8 mouse cellular contexts compared by ENCODE assay signal in genomic region chr17:32188863-32189636, GRCm38 (mm10). TPM values are rescaled to one million over a fixed set of nuclear protein-coding genes. Genes with fewer than 3 reads are reported as not detected.
A peak's percentile ranks its signal among the peaks of the same experiment; 100 is the strongest.
DNase-seq lines count a peak whose midpoint lies in the region; ATAC-seq and TF ChIP-seq lines count a peak whose summit lies in the region.

Gene Ephx3, minus strand, starts transcription at chr17:32189549.

- no peak for TF ChIP-seq CTCF in small intestine, adult 2 months (IDR thresholded peaks at IDR 0.05; ENCODE audit: extremely low read depth, insufficient read length, insufficient replicate concordance, low read depth, low read length)

- peak within 1 kb of the TSS; percentile 63 for H3K9ac ChIP-seq in hindbrain, embryonic 13.5 days

- WGBS in hindbrain, embryonic 13.5 days: 6% methylated on average over 42 of the region's 42 CpGs
- WGBS in small intestine, adult 2 months: 12% methylated on average over 42 of the region's 42 CpGs

- peak; percentile 80; the same call in 1 of the 2 replicates for ATAC-seq in frontal cortex, adult (ENCODE audit: low TSS enrichment)
- ATAC-seq in hindbrain, embryonic 13.5 days (ENCODE audit: low FRiP score): peak; percentile 69; the same call in 1 of the 2 replicates

- H3K27me3 ChIP-seq in hindbrain, embryonic 13.5 days: peaks cover 26% of the 10 kb centered on the region
- H3K27me3 ChIP-seq in small intestine, adult 2 months (ENCODE audit: control insufficient read depth, insufficient read depth, low read length): 0 out of 2 replicates have a peak, but pooled peaks cover 4% of the 10 kb centered on the region

- peak within 1 kb of the TSS; percentile 39 for H3K4me3 ChIP-seq in hindbrain, embryonic 13.5 days
- H3K4me3 ChIP-seq in small intestine, adult 2 months (ENCODE audit: low read depth, low read length): peak within 1 kb of the TSS; percentile 45

- H3K9me3 ChIP-seq in hindbrain, embryonic 13.5 days: no peaks in the 10 kb centered on the region

- TF ChIP-seq POLR2A in small intestine, adult 2 months (IDR thresholded peaks at IDR 0.05; ENCODE audit: low read depth, low read length): no peak

- H3K4me2 ChIP-seq in hindbrain, embryonic 13.5 days: peak within 1 kb of the TSS; percentile 76

- no peaks in the 10 kb centered on the region for H3K36me3 ChIP-seq in hindbrain, embryonic 13.5 days
- H3K36me3 ChIP-seq in small intestine, adult 2 months (ENCODE audit: control insufficient read depth, insufficient read depth, low read length): no peaks in the 10 kb centered on the region

- no peak within 1 kb of the TSS for H3K27ac ChIP-seq in hindbrain, embryonic 13.5 days
- no peak within 1 kb of the TSS for H3K27ac ChIP-seq in small intestine, adult 2 months (ENCODE audit: insufficient read depth, low read depth, low read length)

- no peak for DNase-seq in frontal cortex, postnatal 36 days (ENCODE audit: low spot score in 2 of 2)
- DNase-seq in brain, adult 2 months (ENCODE audit: low read depth, low spot score): peak; percentile 40
- DNase-seq in lung, postnatal 10 days: peak; percentile 36
- DNase-seq in layer of hippocampus, adult 11-12 months (ENCODE audit: low spot score): no peak
- DNase-seq in frontal cortex, postnatal 25 days (ENCODE audit: low spot score in 2 of 2): no peak

- peaks cover 17% of the 10 kb centered on the region for H3K4me1 ChIP-seq in hindbrain, embryonic 13.5 days (replicated peaks)
- H3K4me1 ChIP-seq in small intestine, adult 2 months (ENCODE audit: control insufficient read depth, insufficient read depth, insufficient read length, low read length): peaks cover 11% of the 10 kb centered on the region

RNA-seq across cellular contexts. Expression of gene Ephx3, which starts in this region (rescaled TPM):
- polyA plus RNA-seq in hindbrain, embryonic 13.5 days (2015; fragmentation: Nextera tagmentation; extraction: Ambion mirVana): 0.10 and 0.23 TPM in 2 replicates
- 0.51 and 0.55 TPM in 2 replicates for polyA plus RNA-seq in small intestine, adult 2 months (2012; rRNA removed)

Comparison
In these comparisons a context has a peak if more than half of its experiments do, and no peak if none do; other contexts are left out.
1. Peak in ATAC-seq, H3K4me3 ChIP-seq, H3K9ac ChIP-seq and H3K4me2 ChIP-seq in hindbrain, embryonic 13.5 days; RNA of the gene not detected or under 1 TPM.
2. DNase-seq: peak in brain, adult 2 months (single experiment) and lung, postnatal 10 days (single experiment); none in frontal cortex, postnatal 36 days (0 of 2), layer of hippocampus, adult 11-12 months (single experiment) and frontal cortex, postnatal 25 days (0 of 2).